Mouse (Mus musculus): ENCODE measurements around the gene Tmem33. TPM values are rescaled to one million over a fixed set of nuclear protein-coding genes. Genes with fewer than 3 reads are reported as not detected.

Gene Tmem33
- 118 and 130 TPM in 2 replicates for polyA plus RNA-seq (2016; fragmentation: Nextera tagmentation; extraction: Ambion mirVana)

DNA sequence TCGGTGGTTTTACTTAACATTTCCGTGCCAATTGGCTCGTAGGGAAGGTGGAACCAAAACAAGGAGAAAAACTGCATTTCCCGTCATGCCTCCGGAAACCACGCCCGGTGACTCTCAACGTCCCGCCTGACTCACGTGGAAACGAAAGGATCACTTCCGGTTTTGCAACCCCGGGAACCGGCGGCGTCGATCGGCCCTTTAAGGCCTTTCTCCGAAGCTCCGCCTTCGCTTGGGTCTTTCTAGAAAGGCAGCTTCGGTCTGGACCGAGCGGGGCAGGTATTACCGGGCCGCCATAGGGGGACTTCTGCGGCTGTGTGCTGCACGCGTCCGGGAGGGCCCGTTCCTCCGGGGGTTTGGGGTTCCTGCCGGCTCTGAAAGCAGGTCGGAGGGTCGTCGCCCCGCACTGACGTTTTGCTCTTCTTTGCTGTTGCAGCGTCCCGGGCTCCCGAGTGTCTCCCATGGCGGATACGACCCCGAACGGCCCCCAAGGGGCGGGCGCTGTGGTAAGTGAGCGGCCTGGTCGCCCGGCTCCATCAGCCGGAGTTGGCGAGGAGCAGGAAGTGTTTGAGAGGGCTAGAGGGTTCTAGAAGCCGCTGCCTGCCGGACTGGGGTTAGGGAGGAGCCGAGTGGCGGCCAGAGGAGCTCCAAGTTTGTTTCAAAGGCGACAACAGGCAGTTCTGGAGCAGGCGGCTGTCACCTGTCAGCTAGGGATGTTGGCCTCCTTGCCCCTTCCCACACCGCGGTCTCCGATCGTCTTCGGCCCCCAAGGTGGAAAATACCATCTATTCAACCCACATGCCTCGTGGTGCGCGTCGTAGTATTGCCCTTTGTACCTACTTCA, at the start of gene Tmem33:
Gene Tmem33, plus strand, starts transcription at position 35 of the 841 bp plus-strand sequence.
- peak within 1 kb of the TSS; percentile 86 for H3K4me3 ChIP-seq
- peaks cover 22% of the 10 kb centered on the region for H3K4me1 ChIP-seq
- under 1% methylated on average over 67 of the region's 67 CpGs for WGBS
- H3K27me3 ChIP-seq (ENCODE audit: low read depth, poor library complexity, severe bottlenecking) = no peaks in the 10 kb centered on the region; the same call in 1 of the 2 replicates
- peaks cover 38% of the 10 kb centered on the region for H3K36me3 ChIP-seq
- H3K9me3 ChIP-seq (replicated peaks) = no peaks in the 10 kb centered on the region
- H3K27ac ChIP-seq (replicated peaks) = peak within 1 kb of the TSS; percentile 96
- DNase-seq (ENCODE audit: low spot score) = peak; percentile 92

DNA sequence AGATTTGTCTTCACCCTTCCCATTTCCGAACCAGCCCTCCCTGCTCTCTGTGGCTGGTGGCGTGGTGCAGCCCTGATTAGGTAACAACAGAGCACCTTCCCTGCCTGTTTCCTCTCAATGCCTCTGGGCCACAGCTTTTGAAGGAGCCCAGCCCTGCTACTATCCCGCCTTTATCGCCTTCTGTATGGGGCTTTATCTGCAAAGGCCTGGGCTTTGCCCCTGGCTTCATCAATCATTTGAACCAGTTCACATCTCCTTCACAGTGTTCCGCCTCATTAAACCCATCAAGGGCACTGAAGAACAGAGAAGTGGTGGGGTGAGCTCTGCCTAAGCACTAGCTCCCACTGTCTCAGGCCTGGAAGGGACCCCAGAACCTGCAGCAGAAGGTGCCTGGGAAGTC, 47.2 kb upstream of the Tmem33 start:
- H3K4me3 ChIP-seq = no peak overlapping the region
- no peaks in the 10 kb centered on the region for H3K9me3 ChIP-seq (replicated peaks)
- no peaks in the 10 kb centered on the region for H3K36me3 ChIP-seq
- H3K27me3 ChIP-seq (ENCODE audit: low read depth, poor library complexity, severe bottlenecking) = peaks cover 97% of the 10 kb centered on the region
- DNase-seq (ENCODE audit: low spot score) = no peak
- H3K4me1 ChIP-seq = peaks cover 25% of the 10 kb centered on the region
- 28% methylated on average over 5 of the region's 5 CpGs for WGBS
- H3K27ac ChIP-seq (replicated peaks) = no peak overlapping the region

DNA sequence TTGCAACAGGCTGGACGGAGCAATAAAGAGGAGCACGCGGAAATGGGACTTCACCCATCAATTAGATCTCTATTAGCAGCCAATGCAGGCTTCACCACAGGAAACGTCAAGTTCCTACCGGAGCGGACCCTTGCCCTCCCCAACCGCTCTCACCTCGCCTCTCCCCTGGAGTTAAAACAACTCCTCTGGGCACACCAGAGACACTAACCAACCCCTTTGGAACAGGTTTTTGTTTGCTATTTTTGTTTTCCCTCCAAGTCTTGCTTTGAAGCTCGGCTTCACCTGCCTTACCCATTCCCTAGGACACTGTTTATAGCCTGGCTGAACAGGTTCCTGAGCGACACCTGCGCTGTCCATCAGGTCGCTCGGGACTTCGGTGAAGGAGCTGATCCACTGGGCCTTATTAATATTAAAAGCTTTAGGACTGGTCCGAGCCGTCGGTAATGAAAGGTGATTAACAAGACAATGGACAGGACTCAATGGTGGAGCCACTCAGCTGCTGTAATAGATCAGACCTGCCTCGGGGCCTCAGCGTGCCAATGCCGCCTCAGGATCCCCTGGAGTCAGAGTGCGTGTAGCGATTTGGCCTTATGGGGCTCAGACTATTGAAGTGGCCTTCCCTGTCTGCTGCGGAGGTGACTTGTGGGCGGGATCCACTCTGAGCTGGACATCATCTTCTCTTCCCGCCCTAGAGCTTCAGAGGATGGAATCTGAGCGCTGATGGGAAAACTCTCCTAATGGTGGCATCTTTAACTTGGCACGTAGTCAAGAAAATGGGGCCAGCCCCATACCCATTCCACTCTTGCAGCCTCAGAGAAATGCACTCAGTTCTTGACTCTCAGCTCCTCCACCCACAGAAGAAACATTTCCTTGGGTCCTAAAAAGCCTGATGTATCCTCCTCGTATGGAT, 45.0 kb upstream of the Tmem33 start:
- no peak overlapping the region for H3K27ac ChIP-seq (replicated peaks)
- peak; percentile 34 for DNase-seq (ENCODE audit: low spot score)
- peaks cover 25% of the 10 kb centered on the region for H3K4me1 ChIP-seq
- H3K4me3 ChIP-seq = peak overlapping the region; percentile 47
- H3K36me3 ChIP-seq = no peaks in the 10 kb centered on the region
- H3K9me3 ChIP-seq (replicated peaks) = no peaks in the 10 kb centered on the region
- WGBS = 1% methylated on average over 28 of the region's 28 CpGs
- H3K27me3 ChIP-seq (ENCODE audit: low read depth, poor library complexity, severe bottlenecking) = peaks cover 100% of the 10 kb centered on the region

DNA sequence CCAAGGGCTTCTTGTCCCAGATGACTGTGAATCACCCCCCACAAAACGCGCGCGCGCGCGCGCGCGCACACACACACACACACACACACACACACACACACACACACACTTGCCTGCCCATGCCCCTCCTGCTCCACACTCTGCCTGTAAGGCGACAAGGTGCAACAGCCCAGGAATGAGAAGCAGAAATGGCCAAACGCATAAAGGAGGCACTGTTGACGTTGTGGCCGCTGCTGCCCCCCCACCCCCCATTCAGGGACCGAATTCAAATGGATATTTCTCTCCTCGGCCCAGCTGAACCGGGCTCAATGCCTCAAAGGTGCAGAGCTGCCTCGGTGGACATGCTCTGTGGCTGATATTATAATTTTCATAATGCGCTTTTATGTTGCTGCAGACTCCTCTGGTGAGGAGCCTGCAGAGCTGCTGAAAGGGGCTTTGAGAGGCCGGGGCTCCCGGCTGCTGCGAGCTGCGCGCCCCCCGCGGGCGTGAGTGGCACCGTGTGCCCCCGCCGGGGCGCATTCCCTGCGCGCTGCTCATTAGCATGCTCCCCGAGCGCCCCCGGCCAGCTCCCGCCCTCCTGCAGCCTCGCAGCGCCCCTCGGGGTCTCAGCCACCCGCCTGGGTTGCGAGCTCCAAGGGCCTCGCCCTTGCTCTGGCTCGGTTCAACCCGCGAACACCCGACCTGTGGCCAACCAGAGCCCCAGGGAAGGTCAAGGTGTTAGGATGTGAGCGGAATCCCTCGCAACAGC, 44.2 kb upstream of the Tmem33 start:
- Histone ChIP-seq H3K9me3 (replicated peaks) (no peaks in the 10 kb centered on the region), H3K27ac (replicated peaks) (no peak overlapping the region), H3K4me3 (peak overlapping the region; percentile 47), H3K27me3 (ENCODE audit: low read depth, poor library complexity, severe bottlenecking) (peaks cover 100% of the 10 kb centered on the region), H3K4me1 (peaks cover 25% of the 10 kb centered on the region), H3K36me3 (no peaks in the 10 kb centered on the region)
- WGBS = 1% methylated on average over 49 of the region's 49 CpGs
- DNase-seq (ENCODE audit: low spot score) = peak; percentile 50

DNA sequence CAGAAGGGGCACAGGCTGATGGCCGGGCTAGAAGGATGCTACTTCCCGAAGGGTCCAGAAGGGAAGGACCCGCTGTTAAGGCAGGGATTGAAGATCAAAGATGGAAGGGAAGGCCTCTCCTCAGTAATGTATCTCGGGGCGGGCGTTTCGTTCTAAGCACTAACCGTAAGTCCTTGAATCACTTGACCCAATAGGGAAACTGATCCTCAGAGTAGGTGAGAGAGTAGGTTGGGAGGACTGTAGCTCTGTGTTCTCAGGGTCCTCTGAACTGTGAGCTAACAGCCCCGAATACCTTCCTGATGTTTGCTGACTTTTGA, 43.6 kb upstream of the Tmem33 start:
- DNase-seq (ENCODE audit: low spot score) = no peak
- Histone ChIP-seq H3K36me3 (no peaks in the 10 kb centered on the region), H3K9me3 (replicated peaks) (no peaks in the 10 kb centered on the region), H3K27me3 (ENCODE audit: low read depth, poor library complexity, severe bottlenecking) (peaks cover 100% of the 10 kb centered on the region), H3K4me3 (peak overlapping the region; percentile 47), H3K4me1 (peaks cover 28% of the 10 kb centered on the region), H3K27ac (replicated peaks) (no peak overlapping the region)
- WGBS = under 1% methylated on average over 9 of the region's 9 CpGs

DNA sequence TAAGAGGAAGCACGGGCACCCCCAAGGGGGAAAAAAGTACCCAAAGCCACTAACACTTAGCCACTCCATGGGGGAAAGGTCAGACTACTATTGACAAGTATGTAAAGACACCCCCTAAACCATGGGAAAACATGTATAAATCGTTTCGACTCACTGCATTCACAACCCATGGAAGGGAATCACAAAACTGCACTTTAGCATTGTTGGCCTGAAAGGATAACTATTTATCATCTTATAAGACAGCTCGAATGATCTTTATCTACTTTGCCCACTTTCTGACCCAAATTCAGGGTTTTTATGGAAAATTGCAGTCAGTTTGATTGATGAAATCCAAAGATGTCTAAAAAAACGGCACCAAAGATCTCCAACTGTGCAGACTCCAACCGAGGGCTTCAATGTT, 38.5 kb upstream of the Tmem33 start:
- Histone ChIP-seq H3K36me3 (no peaks in the 10 kb centered on the region), H3K27ac (replicated peaks) (no peak overlapping the region), H3K27me3 (ENCODE audit: low read depth, poor library complexity, severe bottlenecking) (peaks cover 100% of the 10 kb centered on the region), H3K4me3 (peak overlapping the region; percentile 46; the same call in 1 of the 2 replicates), H3K4me1 (peaks cover 27% of the 10 kb centered on the region), H3K9me3 (replicated peaks) (peaks cover 9% of the 10 kb centered on the region; the same call in 1 of the 2 replicates)
- 5% methylated on average over 6 of the region's 6 CpGs for WGBS
- DNase-seq (ENCODE audit: low spot score) = no peak

DNA sequence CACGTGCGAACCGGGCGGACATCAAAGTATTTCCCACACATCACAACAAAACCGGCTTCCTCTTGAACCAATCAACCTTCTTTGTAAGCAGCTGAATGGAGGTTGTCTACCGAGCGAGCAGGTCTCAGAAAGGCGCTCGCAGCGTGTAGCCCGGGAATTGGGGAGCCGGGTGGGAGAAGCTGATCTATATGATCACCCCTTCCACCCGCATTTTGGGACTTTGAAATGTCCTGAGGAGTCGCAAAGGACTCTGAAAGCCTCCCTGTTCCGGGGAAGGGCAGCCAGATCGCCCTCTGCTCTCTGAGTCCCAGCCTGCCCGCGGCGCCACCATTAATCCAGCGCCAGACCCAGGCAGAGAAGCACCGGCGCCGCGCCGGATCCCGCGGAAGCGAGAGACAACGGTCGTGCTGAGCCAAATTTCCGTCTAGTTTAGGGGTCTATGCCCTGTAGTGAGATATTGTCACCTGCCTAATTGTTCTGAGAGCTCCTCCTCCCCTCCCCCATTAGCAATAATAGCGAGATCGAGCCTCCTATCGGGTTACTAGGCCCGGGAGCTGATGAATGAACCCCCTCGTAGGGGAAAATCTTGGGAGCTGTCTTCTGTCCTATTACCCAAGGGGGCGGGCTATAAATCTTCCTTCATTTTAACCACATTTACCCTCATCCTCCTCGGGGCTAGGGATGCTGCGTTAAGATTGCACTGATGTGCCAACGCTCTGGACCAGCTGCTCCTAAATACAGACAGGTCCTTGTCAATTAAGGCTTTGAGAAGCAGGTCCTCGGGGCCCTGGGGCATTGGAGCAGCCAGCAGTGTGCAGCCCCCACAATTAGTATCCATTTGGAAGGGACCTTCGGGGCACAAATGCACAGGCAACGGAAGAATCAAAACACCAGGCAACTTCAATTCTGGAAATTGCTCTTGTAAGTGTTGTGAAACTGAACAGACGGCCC, 37.6 kb upstream of the Tmem33 start:
- DNase-seq (ENCODE audit: low spot score) = peak; percentile 73
- Histone ChIP-seq H3K4me3 (peak overlapping the region; percentile 46), H3K27ac (replicated peaks) (no peak overlapping the region)

DNA sequence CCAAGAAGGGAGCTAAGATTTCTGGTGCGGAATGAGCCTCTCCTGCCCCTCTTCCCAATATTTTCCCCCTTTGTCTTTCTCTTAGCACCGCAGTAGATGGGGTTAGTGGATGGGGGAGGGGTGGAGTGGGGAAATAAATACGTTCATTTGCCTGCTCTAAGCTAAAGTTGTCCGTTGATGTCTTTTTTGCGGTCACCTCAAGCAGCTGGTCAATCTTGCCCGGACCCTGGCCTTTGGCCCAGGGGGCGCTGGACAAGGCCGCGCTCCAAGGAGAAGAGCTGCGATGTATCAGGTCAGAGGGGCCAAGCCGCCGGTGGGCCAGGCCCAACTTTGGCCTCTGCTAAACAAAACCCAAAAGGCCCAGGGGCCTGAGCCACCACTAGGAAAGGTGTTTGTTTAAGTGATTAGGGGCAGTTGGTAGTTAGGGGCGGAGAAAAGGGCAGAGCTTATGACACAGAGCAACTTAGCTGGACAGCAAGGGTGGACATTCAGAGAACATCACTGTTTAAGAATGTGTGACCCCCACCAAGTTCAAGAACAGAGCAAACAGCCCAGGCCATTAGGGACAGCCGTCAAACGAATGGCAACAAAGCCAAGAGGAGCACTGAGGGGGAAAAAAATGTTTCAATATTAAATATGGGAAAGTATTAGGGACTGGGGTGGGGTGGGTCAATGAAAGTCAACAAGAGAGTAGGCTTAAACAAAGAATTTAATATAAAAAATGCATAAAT, 36.8 kb upstream of the Tmem33 start:
- peaks cover 100% of the 10 kb centered on the region for H3K27me3 ChIP-seq (ENCODE audit: low read depth, poor library complexity, severe bottlenecking)
- peak; percentile 64 for DNase-seq (ENCODE audit: low spot score)
- H3K4me3 ChIP-seq = peak overlapping the region; percentile 46
- peaks cover 39% of the 10 kb centered on the region for H3K4me1 ChIP-seq
- WGBS = 1% methylated on average over 15 of the region's 15 CpGs
- H3K27ac ChIP-seq (replicated peaks) = no peak overlapping the region
- H3K36me3 ChIP-seq = no peaks in the 10 kb centered on the region
- H3K9me3 ChIP-seq (replicated peaks) = peaks cover 9% of the 10 kb centered on the region; the same call in 1 of the 2 replicates

More for the DNA sequence above, 37.6 kb upstream of the Tmem33 start:
- Histone ChIP-seq H3K4me1 (peaks cover 31% of the 10 kb centered on the region), H3K36me3 (no peaks in the 10 kb centered on the region), H3K9me3 (replicated peaks) (peaks cover 9% of the 10 kb centered on the region; the same call in 1 of the 2 replicates), H3K27me3 (ENCODE audit: low read depth, poor library complexity, severe bottlenecking) (peaks cover 100% of the 10 kb centered on the region)
- under 1% methylated on average over 44 of the region's 44 CpGs for WGBS

DNA sequence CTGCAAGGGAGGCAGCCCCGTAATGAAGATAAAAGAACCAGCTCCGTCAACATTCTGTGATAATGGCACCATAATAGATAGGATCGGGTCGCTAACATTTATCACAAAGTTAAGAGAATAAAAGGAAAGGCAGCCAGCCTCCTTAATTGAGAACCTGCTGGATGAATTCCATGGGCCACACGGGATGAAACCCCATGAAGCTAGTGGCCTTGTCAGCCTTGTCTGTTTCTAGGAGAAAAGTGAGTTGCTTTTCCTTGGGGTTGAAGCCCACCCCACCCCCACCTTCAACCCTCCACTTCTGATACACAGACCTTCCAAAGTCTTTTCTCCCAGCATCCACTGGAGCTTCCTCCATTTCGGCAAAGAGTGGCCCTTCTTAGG, 36.3 kb upstream of the Tmem33 start:
- peak; percentile 12 for DNase-seq (ENCODE audit: low spot score)
- H3K36me3 ChIP-seq = no peaks in the 10 kb centered on the region
- peaks cover 41% of the 10 kb centered on the region for H3K4me1 ChIP-seq
- H3K9me3 ChIP-seq (replicated peaks) = peaks cover 9% of the 10 kb centered on the region; the same call in 1 of the 2 replicates
- H3K4me3 ChIP-seq = no peak overlapping the region
- peaks cover 100% of the 10 kb centered on the region for H3K27me3 ChIP-seq (ENCODE audit: low read depth, poor library complexity, severe bottlenecking)
- WGBS = 11% methylated on average over 6 of the region's 6 CpGs
- no peak overlapping the region for H3K27ac ChIP-seq (replicated peaks)

DNA sequence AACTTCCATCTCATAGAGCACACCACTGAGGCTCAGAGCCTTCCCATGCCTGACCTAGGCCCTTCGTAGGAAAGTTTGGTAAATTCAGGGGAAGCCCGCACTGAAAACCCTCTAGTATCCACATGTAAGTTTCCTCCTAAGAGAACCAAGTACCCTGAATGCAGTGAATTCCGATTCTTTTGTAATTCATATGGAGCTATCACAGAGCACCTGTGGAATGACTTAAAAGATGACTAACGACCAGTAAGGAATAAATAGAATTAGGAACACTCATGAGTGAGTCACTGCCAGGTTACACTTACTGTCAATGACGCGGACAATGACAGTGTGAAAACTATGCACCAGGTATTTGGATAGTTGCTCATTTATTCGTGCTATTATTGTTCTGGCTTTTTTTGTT, 34.6 kb upstream of the Tmem33 start:
- DNase-seq (ENCODE audit: low spot score) = no peak
- Histone ChIP-seq H3K4me1 (peaks cover 53% of the 10 kb centered on the region), H3K9me3 (replicated peaks) (peaks cover 9% of the 10 kb centered on the region; the same call in 1 of the 2 replicates), H3K4me3 (no peak overlapping the region), H3K36me3 (no peaks in the 10 kb centered on the region), H3K27ac (replicated peaks) (no peak overlapping the region), H3K27me3 (ENCODE audit: low read depth, poor library complexity, severe bottlenecking) (peaks cover 100% of the 10 kb centered on the region)
- 36% methylated on average over 7 of the region's 7 CpGs for WGBS

DNA sequence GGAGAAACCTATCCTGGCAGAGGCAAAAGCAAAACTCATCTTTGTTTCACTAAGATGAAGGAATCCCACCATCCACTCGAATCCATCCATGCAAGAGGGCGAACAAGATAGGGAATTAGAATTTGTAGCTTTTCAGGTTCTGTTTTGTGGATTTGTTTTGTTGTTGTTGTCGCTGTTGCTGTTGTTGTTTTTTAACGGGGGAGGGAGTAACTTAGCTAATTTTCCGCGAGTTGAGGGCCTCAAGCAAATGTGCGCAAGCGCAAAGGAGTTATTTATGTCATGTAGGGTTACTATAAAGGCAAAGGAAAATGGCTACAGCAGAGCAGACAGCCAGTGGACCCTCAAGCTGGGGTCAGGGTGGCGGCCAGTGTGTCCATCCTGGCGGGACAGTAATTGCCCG, 33.1 kb upstream of the Tmem33 start:
- Histone ChIP-seq H3K4me1 (peaks cover 53% of the 10 kb centered on the region), H3K9me3 (replicated peaks) (peaks cover 9% of the 10 kb centered on the region; the same call in 1 of the 2 replicates), H3K27ac (replicated peaks) (no peak overlapping the region), H3K4me3 (no peak overlapping the region), H3K27me3 (ENCODE audit: low read depth, poor library complexity, severe bottlenecking) (peaks cover 100% of the 10 kb centered on the region), H3K36me3 (no peaks in the 10 kb centered on the region)
- no peak for DNase-seq (ENCODE audit: low spot score)
- WGBS = 2% methylated on average over 11 of the region's 11 CpGs
